Mouse (Mus musculus) adipose tissue, adult 10 weeks (tissue): Measurements from ENCODE around the gene Snapc2. TPM values are rescaled to one million over a fixed set of nuclear protein-coding genes. Genes with fewer than 3 reads are reported as not detected.

Experiments used
- polyA plus RNA-seq: library from polyadenylated mRNA; stranded (reverse); fragments of 350-450 nt; fragmentation: Illumina TruSeq; extraction: RNeasy Lipid Tissue Mini Kit (QIAGEN cat#74804); gene quantifications from one replicate; pipeline ENCODE4 v1.2.3, GENCODE M21; 2014; ENCODE audit warnings: low read depth, low replicate concordance

Snapc2 gene
- 31.7 TPM for polyA plus RNA-seq

DNA sequence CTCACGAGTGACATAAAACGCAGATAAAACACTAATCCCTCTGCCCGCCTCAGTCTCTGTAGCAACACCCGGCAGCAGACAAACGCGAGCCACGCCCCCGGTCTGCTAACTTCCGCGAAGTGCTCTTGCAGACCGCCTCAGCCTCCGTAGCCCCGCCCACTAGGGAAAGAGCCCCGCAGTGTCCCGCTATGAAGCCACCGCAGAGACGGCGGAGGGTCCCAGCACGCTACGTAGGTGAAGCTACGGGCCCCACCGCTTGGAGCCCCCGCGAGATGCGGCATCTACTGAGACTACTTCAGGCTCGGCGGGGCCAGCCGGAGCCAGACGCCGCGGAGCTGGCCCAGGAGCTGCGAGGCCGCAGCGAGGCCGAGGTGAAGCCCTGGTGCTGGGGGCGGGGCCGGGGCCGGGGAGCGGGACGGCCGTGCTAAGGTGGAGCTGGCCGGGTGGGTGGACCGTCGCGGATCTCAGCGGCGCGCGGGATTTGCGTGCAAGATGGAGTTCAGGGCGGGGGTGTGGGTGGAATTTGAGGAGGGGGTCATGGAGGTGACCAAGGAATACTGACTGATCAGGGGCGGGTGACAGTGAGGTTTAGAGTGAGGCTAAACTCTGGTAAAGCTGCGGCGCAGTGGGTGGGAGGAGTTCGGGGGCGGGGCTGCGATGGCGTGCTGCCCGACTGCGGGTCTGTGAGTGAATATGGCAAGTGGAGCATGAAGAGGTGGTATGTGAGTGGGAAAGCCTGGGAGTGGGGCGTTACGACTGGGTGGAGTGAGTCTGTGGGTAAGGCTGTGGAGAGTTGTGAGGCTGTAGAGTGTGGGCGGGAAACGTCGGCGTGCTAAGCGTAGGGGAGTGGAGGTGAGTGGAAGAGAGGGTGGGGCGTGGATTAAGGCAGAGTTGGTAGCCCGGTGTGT, at the start of gene Snapc2:
TSS of gene Snapc2 (plus strand) at position 147 of the 908 bp plus-strand sequence.

DNA sequence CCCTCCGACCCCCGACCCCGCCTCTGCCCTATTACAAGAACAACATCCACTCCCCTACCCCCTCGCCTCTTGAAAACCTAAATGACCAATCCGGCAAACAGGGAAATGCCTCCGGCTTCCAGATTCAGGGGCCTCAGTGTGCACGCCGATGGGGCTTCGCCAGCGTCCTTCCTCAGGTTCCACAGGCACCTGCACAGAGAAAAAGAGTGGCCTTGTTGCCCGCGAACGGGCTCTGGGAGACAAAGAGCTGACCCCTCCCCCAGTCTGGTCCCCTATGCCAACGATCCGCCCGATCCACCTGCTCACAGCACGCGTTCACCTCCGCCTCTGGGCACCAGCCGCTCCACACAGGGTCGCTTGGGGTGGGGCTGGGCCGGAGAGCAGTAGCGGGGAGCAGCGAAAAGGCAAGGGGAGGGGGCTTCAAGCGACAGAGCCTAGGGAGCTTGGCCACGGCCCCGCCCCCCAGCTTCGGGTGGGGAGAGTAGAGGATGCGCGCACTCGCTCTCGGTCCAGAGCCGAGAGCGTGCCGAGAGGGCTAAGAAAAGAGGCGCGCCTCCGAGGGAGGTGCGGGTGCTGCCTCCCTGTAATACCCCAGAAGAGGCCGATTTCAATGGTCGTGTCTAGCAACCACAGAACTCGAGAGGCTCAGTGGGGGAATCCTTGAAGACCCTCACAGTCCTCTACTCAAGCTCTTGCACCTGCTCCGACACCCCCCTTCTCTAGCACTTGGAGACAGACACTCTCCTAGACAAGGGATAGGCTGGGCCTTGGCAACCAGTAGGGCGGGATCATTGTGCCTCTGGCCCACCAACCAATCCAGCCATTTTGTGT, 35.9 kb upstream of the Snapc2 start, which contains the start of gene Prr36:
TSS of gene Prr36 (minus strand) at position 669 of the 831 bp plus-strand sequence.

DNA sequence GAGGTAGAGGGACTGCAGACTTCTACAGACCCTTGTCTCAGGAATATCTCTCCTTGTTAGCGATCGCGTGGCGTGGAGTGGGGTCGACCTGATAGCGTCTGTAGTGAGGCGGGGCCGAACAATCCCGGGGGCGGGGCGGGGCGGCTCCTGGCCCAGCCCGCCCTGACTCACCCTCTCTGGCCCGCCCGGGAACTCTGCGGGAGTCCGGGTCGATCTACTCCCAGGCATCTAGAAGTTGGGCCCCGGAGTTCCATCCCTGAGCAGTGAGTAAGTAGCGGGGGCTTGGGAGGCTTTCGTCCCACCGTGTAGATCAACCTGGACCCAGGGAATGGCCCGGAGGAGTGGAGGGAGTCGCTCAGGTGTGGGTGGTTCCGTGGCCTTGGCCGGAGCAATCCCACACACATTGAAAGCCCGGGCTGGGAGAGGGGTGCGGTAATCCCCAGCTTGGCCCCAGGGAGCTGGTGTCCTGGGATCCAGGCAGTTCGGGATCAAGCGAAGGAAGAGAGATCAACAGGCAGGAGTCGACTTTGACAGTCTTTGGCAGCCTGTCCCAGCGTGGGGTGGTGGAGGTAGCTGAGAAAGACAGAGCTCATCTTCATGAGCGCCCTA, 26.0 kb upstream of the Snapc2 start, which contains the start of gene Lrrc8e:
TSS of gene Lrrc8e (plus strand) at position 89 of the 609 bp plus-strand sequence.

DNA sequence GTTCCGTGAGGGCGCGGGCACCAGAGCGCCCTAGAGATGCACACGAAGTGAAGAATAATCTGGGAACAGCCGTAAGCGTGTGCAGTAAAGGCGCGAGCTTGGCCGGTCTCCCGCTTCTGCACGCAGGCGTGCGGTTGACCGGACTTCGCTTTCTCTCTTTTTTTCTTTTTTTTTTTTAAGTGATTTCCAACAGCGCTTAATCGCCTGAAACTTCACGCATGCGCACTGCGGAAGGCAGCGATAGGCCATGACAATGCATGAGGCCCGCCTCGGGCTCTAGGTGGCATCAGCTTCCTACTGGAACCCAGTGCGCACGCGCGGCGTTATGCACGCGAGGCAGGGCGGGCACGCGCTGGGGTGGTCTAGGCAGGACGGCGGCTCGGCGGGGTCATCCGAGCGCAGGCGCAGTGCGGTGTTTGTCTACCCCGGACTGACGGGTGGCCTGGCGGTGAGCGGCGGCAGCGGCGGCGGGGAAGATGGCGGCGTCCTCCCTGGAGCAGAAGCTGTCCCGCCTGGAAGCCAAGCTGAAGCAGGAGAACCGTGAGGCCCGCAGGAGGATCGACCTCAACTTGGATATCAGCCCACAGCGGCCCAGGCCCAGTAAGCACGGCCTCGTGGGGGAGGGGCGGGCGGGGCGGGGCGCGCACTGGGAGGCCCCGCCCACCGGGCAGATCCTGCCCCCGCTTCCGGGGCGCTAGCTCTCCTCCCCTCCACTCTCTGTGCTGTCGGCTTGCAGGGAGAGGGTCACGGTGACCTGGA, 14.3 kb upstream of the Snapc2 start, which contains the start of the genes Map2k7 and Gm49320:
TSS of gene Map2k7 (plus strand) at position 307 of the 759 bp plus-strand sequence.
TSS of gene Gm49320 (plus strand) at position 432 of the 759 bp plus-strand sequence.

DNA sequence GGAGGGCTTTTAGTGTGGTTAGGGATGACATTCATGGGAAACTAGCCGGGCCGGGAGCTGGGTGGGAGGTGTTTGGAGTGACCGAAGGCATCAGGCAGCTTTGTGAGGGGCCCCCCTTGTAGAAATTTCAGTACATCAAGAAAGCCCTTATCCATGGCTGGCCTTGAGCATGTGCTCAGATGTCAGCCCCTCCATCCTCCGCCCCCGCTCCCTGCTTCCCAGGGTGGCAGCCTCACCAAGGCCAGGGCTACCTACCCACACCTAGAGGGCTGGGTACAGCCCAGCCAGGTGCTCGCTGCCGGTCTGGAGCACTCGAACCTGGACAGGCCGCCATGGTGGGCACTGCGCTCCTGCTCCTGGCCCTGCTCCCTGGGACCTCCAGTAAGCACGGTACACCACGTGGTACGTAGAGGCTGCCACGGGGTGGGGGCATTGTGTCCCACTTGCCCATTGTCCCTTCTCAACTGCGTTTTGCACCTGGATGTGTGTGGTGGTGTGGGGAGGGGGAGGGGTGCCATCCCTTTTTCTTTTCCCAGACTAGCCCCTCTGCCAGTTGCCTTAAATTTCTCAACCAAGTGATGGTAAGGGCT, 4.8 kb upstream of the Snapc2 start, which contains the start of gene Tgfbr3l:
TSS of gene Tgfbr3l (plus strand) at position 264 of the 590 bp plus-strand sequence.

DNA sequence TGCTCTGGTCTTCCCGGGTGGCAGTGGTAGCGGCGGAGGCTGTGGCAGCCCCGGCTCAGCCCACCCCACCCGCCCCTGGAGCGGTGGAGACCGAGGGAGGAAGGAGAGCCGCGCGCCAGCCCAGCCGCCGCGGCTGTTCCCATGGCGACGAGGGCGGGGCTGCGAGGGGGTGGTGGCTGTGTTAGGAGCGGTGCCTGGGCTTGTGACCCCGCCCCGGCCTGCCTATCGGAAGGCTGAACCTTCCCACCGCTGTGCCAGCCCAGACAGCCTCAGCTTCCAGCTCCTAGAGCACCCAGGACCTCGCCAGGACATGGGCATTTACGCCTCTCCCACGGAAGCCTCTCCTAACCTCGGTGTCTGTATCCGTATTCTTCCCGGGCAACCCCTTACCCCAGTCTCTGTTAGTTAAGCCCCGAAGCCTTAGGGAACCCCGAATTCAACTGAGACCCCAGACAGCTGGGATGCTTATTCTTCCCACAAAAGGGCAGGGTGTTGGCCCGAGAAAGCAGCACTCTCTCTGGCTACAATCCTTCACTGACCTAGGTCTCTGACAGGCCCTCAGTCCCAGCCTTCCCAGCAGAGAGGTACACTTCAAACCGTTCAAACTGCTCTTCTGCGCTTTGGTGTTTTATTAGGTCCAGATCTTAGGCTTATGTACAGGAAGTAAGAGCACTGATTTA, 6.4 kb downstream of the Snapc2 start, which contains the start of gene Ctxn1:
TSS of gene Ctxn1 (minus strand) at position 150 of the 680 bp plus-strand sequence.

DNA sequence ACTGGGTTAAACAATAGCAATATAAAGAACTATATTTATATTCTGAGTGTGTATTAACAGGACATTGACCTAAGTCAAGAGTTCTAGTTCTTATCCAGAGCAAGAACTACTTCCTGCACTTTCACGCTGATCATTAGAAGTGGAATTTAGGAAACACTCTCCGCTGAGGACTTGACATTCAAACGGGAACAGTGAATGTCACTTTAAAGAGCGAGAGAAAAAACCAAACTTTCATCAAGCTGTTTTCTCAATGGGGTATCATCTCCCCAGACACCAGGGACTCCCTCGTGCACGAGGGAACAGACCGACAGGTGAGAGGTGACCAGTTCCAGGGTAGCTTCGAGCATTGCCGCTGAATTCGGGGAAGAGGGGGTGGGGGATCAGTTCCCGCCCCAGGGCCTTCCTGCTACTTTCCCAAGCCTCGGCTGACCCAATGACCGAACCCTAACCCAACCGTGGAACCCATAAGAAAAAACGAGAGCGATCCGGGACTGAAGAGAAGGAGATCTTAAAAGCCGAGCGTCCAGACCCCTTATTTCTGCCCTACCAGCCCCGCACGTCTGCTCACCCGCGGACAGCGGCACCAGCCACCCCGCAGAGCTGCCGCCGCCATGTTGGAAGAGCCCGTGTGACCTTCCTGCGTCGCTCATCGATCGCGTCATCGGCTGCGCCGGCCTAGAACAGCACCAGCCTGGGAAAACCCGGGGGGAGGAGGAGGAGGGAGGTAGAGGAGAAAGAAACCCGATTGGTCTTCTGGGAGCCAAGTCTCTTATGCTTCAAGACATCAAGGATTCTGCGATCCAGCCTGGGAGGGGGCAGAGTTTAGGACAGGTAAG, 22.6 kb downstream of the Snapc2 start, which contains the start of gene Timm44:
TSS of gene Timm44 (minus strand) at position 639 of the 836 bp plus-strand sequence.

Other genes starting within 250 kb of the Snapc2 start
- 46.3 TPM for gene Cd209f, start 147.2 kb upstream of the Snapc2 start, polyA plus RNA-seq
- gene Cd209g, start 119.0 kb upstream of the Snapc2 start, polyA plus RNA-seq, result 17.3 TPM
- gene Evi5l, start 86.5 kb upstream of the Snapc2 start, polyA plus RNA-seq, result 28.6 TPM
- gene Prr36, start 35.6 kb upstream of the Snapc2 start, polyA plus RNA-seq, result 0.19 TPM
- 5.9 TPM for gene Lrrc8e, start 26.3 kb upstream of the Snapc2 start, polyA plus RNA-seq
- gene Map2k7, start 14.3 kb upstream of the Snapc2 start, polyA plus RNA-seq, result 47.0 TPM
- 2.6 TPM for gene Gm49320, start 14.2 kb upstream of the Snapc2 start, polyA plus RNA-seq
- gene Tgfbr3l, start 4.9 kb upstream of the Snapc2 start, polyA plus RNA-seq, result 12.5 TPM
- gene Ctxn1, start 6.2 kb downstream of the Snapc2 start, polyA plus RNA-seq, result 21.8 TPM
- gene Timm44, start 22.8 kb downstream of the Snapc2 start, polyA plus RNA-seq, result 50.4 TPM
- 11.1 TPM for gene Ccl25, start 72.1 kb downstream of the Snapc2 start, polyA plus RNA-seq
- gene Elavl1, start 72.3 kb downstream of the Snapc2 start, polyA plus RNA-seq, result 31.8 TPM
- 33.8 TPM for gene Cers4, start 239.9 kb downstream of the Snapc2 start, polyA plus RNA-seq